Mouse (Mus musculus) heart, postnatal 0 days (tissue): ENCODE results near the gene Vps8. TPM values are rescaled to one million over a fixed set of nuclear protein-coding genes. Genes with fewer than 3 reads are reported as not detected.

Experiments
- ATAC-seq: fragments of 200-750 bp; cut with Nextera tagmentation; 2 replicates; pipeline ENCODE4 v1.8.0; 2017; ENCODE audit warnings: low read depth, moderate number of reproducible peaks, moderate library complexity; ENCODE audit not compliant: insufficient read depth
- DNase-seq: peaks from one replicate; pipeline ENCODE4 v3.0.0-alpha.2; 2016; ENCODE audit warnings: low spot score
- H3K27ac ChIP-seq: fragments of 300-500 bp; sonication (generic); 2 replicates; pipeline ENCODE4 v1.5.1; 2014; ENCODE audit warnings: low read depth, mild to moderate bottlenecking
- H3K27me3 ChIP-seq: fragments of 300-500 bp; sonication (generic); 2 replicates; pipeline ENCODE4 v1.6.1; 2014; ENCODE audit warnings: low read length, mixed read lengths; ENCODE audit not compliant: control insufficient read depth, insufficient read depth
- H3K36me3 ChIP-seq: fragments of 300-500 bp; sonication (generic); replicated peaks from 2 replicates; pipeline ENCODE4 v1.6.1; 2014; ENCODE audit warnings: low read length, mixed read lengths; ENCODE audit not compliant: control insufficient read depth, insufficient read depth
- H3K4me1 ChIP-seq: fragments of 300-500 bp; sonication (generic); 2 replicates; pipeline ENCODE4 v1.6.1; 2014; ENCODE audit warnings: antibody characterized with exemption; ENCODE audit not compliant: control insufficient read depth, insufficient read depth
- H3K4me2 ChIP-seq: fragments of 300-500 bp; sonication (generic); 2 replicates; pipeline ENCODE4 v1.6.1; 2014; ENCODE audit warnings: low read depth, mild to moderate bottlenecking, low read length, moderate library complexity
- H3K4me3 ChIP-seq: fragments of 300-500 bp; sonication (generic); 2 replicates; pipeline ENCODE4 v1.5.1; 2014; ENCODE audit warnings: low read depth, low read length
- H3K9ac ChIP-seq: fragments of 300-500 bp; sonication (generic); replicated peaks from 2 replicates; pipeline ENCODE4 v1.6.1; 2014; ENCODE audit warnings: low read depth, low read length, mixed read lengths
- H3K9me3 ChIP-seq: fragments of 300-500 bp; sonication (generic); replicated peaks from 2 replicates; pipeline ENCODE4 v1.6.1; 2016; ENCODE audit warnings: low read length; ENCODE audit not compliant: control insufficient read depth
- CTCF ChIP-seq: IDR thresholded peaks from 2 replicates; pipeline ENCODE4 v1.5.1; 2016; ENCODE audit warnings: antibody characterized with exemption, control low read depth, low read depth
- EP300 ChIP-seq: IDR thresholded peaks from 2 replicates; pipeline ENCODE4 v1.6.1; 2016; ENCODE audit warnings: antibody characterized with exemption, low read depth
- WGBS: fragments of 180-500 bp; shearing (Covaris S2); extraction: QIAGEN DNeasy Blood & Tissue Kit; methylation state at CpG from one replicate; pipeline ENCODE4 v1.1.7; 2014; 5-methylcytosine and 5-hydroxymethylcytosine counted together
- polyA plus RNA-seq: library from polyadenylated mRNA; unstranded; fragments of >200 nt; fragmentation: Nextera tagmentation; extraction: Ambion mirVana; gene quantifications from 2 replicates; pipeline ENCODE4 v1.2.1, GENCODE M21; 2015
- total RNA-seq: library from RNA; depleted of rRNA; stranded (reverse); fragments of >200 nt; gene quantifications from 2 replicates; pipeline ENCODE4 v1.2.3, GENCODE M21; 2014; ENCODE audit warnings: low replicate concordance

The Vps8 gene
- total and polyA plus RNA-seq, 2 experiments from 2014 or later: 21.3 to 94.8 TPM

- WGBS: 86% methylated on average over 4 of the region's 4 CpGs
Measured at GRCm38 (mm10) chr16:21631815-21632222, 208.9 kb downstream of the Vps8 start.

DNA sequence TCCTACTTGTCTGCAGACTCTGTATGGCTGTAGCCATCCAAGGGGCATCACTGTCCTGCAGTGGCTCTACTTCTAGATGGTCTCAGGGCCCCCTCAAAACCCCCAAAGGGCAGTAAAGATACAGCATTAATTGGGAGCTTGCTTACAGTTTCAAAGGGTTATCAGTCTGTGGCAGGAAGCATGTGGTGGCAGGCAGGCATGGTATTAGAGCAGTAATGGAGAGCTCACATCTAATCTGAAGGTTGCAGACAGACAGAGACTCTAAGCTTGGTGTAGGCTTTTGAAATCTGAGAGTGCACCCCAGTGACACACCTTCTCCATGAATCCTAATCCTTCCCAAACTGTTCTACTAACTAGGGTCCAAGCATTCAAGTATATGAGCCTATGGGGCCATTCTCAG, 211.5 kb downstream of the Vps8 start:
- no peak for DNase-seq
- H3K27me3 ChIP-seq: no peaks in the 10 kb centered on the region
- TF ChIP-seq CTCF (no peak), EP300 (no peak)
- no peak overlapping the region for H3K9ac ChIP-seq
- H3K4me1 ChIP-seq: peaks cover 11% of the 10 kb centered on the region
- H3K36me3 ChIP-seq: no peaks in the 10 kb centered on the region
- no peaks in the 10 kb centered on the region for H3K9me3 ChIP-seq
- H3K4me2 ChIP-seq: no peak overlapping the region
- no peak overlapping the region for H3K27ac ChIP-seq
- no peak overlapping the region for H3K4me3 ChIP-seq
- no peak for ATAC-seq

More at GRCm38 (mm10) chr16:21631815-21632222, 208.9 kb downstream of the Vps8 start:
- DNase-seq (no peak), ATAC-seq (no peak)
- Histone ChIP-seq H3K27me3 (no peaks in the 10 kb centered on the region), H3K36me3 (no peaks in the 10 kb centered on the region), H3K9ac (no peak overlapping the region), H3K4me3 (no peak overlapping the region), H3K4me2 (no peak overlapping the region), H3K27ac (no peak overlapping the region), H3K4me1 (peaks cover 16% of the 10 kb centered on the region), H3K9me3 (no peaks in the 10 kb centered on the region)
- no peak for TF ChIP-seq CTCF
- no peak for TF ChIP-seq EP300

DNA sequence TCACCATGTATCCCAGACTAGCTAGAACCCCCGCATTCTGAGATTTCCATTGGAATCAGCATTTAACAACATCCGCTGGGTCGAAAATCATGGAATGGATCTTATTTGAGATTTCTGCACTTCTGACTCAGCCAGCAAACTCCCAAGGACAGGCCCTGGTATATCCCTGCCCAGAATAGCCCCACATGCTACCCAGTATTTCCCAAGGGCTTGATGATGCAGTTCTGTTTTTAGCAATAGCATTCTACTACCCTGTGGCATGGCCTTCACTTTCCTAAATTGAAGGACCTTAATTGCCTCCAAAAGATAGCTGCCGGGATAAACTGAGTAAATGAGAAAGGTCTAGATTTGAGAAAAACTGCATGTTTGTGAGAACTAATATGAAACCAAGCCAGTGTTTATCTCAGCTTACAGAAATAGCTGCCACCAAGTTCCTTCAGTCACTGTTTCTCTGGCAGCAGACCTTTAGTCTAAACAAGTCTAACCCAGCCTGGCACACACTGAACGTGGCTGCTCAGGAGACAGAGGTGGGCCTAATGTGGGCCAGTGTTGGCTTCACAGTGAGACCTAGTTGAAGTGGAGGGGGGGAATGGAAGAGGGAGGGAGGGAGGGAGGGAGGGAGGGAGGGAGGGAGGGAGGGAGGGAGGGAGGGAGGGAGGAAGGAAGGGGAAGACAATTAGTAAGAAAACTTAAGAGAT, 213.4 kb downstream of the Vps8 start:
- Histone ChIP-seq H3K9ac (no peak overlapping the region), H3K9me3 (no peaks in the 10 kb centered on the region), H3K4me3 (no peak overlapping the region), H3K36me3 (no peaks in the 10 kb centered on the region), H3K4me1 (peaks cover 13% of the 10 kb centered on the region), H3K27ac (peak overlapping the region; percentile 74), H3K4me2 (no peak overlapping the region), H3K27me3 (no peaks in the 10 kb centered on the region)
- ATAC-seq (peak; percentile 86), DNase-seq (peak; percentile 77)
- 44% methylated on average over 5 of the region's 5 CpGs for WGBS
- TF ChIP-seq CTCF (no peak), EP300 (no peak; the same call in 1 of the 2 replicates)

DNA sequence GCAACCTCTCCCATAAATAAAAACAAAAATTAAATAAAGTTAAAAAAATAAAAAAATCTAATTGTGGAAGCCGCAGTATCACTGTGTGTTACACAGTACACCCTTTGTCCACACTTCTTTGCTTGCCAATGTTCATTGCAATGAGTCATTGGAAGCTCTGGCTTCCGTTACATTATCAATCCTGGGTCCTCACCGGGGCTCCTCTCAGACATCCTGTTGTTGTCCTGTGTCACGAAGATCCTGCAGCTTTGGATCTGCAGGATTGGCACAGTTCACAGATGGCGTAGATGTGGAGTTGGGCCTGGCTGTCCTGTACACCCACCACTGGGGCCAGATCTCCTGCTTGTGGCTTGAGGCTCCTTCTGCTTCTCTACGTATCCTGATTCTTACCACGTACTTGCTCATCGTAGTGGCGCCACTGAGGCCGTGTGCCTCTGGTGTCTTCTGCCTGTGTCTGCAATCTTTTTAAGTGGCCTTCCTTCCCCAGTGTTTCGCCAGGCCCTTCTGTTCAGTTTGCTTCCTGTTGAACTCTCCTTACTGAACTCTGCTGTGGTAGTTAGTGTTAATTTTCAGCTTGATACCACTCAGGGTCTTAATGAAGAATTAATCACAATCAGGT, 214.4 kb downstream of the Vps8 start:
- no peaks in the 10 kb centered on the region for H3K36me3 ChIP-seq
- 63% methylated on average over 11 of the region's 11 CpGs for WGBS
- no peak overlapping the region for H3K4me3 ChIP-seq
- no peak overlapping the region for H3K4me2 ChIP-seq
- H3K9ac ChIP-seq: no peak overlapping the region
- H3K27me3 ChIP-seq: no peaks in the 10 kb centered on the region
- ATAC-seq (peak; percentile 50; the same call in 1 of the 2 replicates), DNase-seq (peak; percentile 24)
- H3K27ac ChIP-seq: peak overlapping the region; percentile 74
- TF ChIP-seq CTCF (no peak), EP300 (no peak)
- H3K4me1 ChIP-seq: peaks cover 19% of the 10 kb centered on the region
- no peaks in the 10 kb centered on the region for H3K9me3 ChIP-seq

DNA sequence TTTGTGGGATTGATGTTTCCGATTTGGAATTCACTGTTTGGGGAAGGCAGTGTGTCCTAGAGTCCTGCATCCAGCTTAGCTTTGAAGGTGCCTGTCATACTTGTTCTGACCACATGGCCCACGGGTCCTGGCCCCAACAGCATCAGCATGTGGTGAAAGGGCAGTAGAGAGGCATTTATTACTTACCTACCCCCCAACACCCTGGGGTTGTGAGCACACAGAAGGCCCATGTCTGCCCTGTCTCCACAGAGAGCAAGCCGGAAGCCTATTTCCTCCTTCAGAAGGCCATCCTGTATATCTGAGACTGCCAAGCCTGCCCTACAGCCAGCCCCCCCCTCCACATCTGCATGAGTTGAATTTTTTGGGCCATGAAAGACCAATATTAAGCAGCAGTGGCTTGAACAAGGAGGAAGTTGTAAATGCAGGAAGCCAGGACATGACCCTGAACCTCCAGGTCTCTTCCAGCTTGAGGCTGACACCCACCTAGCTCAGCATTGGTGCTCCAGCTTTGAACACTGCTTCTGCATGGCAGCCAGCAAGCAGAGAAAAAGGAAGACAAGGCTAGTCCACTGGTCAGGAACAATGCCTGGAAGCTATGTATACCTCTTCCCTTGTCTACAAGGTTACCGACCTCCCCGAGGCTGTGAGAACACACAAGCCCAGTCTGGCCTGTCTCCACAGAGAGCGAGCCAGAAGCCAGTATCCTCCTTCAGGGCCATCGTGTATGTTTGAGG, 218.0 kb downstream of the Vps8 start:
- no peak for TF ChIP-seq EP300
- TF ChIP-seq CTCF: no peak
- no peak for DNase-seq
- Histone ChIP-seq H3K4me3 (no peak overlapping the region), H3K27me3 (no peaks in the 10 kb centered on the region), H3K9me3 (no peaks in the 10 kb centered on the region), H3K27ac (peak overlapping the region; percentile 55), H3K36me3 (no peaks in the 10 kb centered on the region), H3K9ac (no peak overlapping the region), H3K4me1 (peaks cover 34% of the 10 kb centered on the region), H3K4me2 (no peak overlapping the region)
- ATAC-seq: no peak
- 72% methylated on average over 7 of the region's 7 CpGs for WGBS
